Mouse (Mus musculus) limb, embryonic 11.5 days (tissue): ENCODE results near the gene Dnhd1. TPM values are rescaled to one million over a fixed set of nuclear protein-coding genes. Genes with fewer than 3 reads are reported as not detected.
A peak's percentile ranks its signal among the peaks of the same experiment; 100 is the strongest.

Experiments
- ATAC-seq: fragments of 200-750 bp; cut with Nextera tagmentation; 2 replicates; pipeline ENCODE4 v1.8.0; 2017; ENCODE audit warnings: low read depth; ENCODE audit not compliant: insufficient number of reproducible peaks, low FRiP score, low TSS enrichment
- DNase-seq: peaks from one replicate; pipeline ENCODE4 v3.0.0-alpha.2; 2015; ENCODE audit warnings: low spot score
- H3K27ac ChIP-seq: fragments of 300-500 bp; sonication (generic); replicated peaks from 2 replicates; pipeline ENCODE4 v1.5.1; 2014; ENCODE audit warnings: low read depth, mild to moderate bottlenecking, low read length
- H3K27me3 ChIP-seq: fragments of 300-500 bp; sonication (generic); 2 replicates; pipeline ENCODE4 v1.6.1; 2014; ENCODE audit warnings: mild to moderate bottlenecking, low read length, mixed read lengths; ENCODE audit not compliant: control insufficient read depth, insufficient read depth
- H3K36me3 ChIP-seq: fragments of 300-500 bp; sonication (generic); 2 replicates; pipeline ENCODE4 v1.6.1; 2014; ENCODE audit warnings: mild to moderate bottlenecking, low read length, moderate library complexity, mixed read lengths; ENCODE audit not compliant: control insufficient read depth, insufficient read depth
- H3K4me1 ChIP-seq: fragments of 300-500 bp; sonication (generic); 2 replicates; pipeline ENCODE4 v1.6.1; 2014; ENCODE audit warnings: low read length, mixed read lengths; ENCODE audit not compliant: control insufficient read depth, insufficient read depth
- H3K4me2 ChIP-seq: fragments of 300-500 bp; sonication (generic); 2 replicates; pipeline ENCODE4 v1.6.1; 2014; ENCODE audit warnings: low read depth, mild to moderate bottlenecking, moderate library complexity; ENCODE audit not compliant: severe bottlenecking
- H3K4me3 ChIP-seq: fragments of 300-500 bp; sonication (generic); 2 replicates; pipeline ENCODE4 v1.5.1; 2014; ENCODE audit warnings: low read depth, low read length
- H3K9ac ChIP-seq: fragments of 300-500 bp; sonication (generic); 2 replicates; pipeline ENCODE4 v1.6.1; 2014; ENCODE audit warnings: mild to moderate bottlenecking, low read length
- H3K9me3 ChIP-seq: fragments of 300-500 bp; sonication (generic); 2 replicates; pipeline ENCODE4 v1.6.1; 2016; ENCODE audit warnings: low read length; ENCODE audit not compliant: control insufficient read depth
- WGBS: fragments of 180-500 bp; shearing (Covaris S2); extraction: QIAGEN DNeasy Blood & Tissue Kit; methylation state at CpG from one replicate; pipeline ENCODE4 v1.1.7; 2014; 5-methylcytosine and 5-hydroxymethylcytosine counted together
- polyA plus RNA-seq: library from polyadenylated mRNA; unstranded; fragments of >200 nt; fragmentation: Nextera tagmentation; extraction: Ambion mirVana; gene quantifications from 2 replicates; pipeline ENCODE4 v1.2.1, GENCODE M21; 2014

The Dnhd1 gene
- polyA plus RNA-seq, 1 experiment from 2014 or later = 1.2 TPM

DNA sequence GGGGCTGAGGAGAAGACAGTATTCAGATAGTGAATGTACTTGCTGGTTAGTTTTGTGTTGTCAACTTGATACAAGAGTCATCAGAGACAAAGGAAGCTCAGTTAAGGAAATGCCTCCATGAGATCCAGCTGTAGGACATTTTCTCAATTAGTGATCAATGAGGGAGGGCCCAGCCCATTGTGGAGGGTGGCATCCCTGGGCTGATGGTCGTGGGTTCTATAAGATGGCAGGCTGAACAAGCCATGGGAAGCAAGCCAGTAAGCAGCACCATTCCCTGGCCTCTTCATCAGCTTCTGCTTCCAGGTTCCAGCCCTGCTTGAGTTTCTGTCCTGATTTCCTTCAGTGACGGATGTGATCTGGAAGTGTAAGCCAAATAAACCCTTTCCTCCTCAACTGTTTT is 97.1 kb downstream of the Dnhd1 start:
- Histone ChIP-seq H3K4me1 (0 out of 2 replicates have a peak, but pooled peaks cover 2% of the 10 kb centered on the region), H3K27ac (no peak overlapping the region), H3K9ac (no peak overlapping the region), H3K9me3 (no peaks in the 10 kb centered on the region), H3K36me3 (peaks cover 3% of the 10 kb centered on the region), H3K4me3 (no peak overlapping the region), H3K4me2 (no peak overlapping the region), H3K27me3 (no peaks in the 10 kb centered on the region)
- DNase-seq (no peak), ATAC-seq (no peak)
- 78% methylated on average over 2 of the region's 2 CpGs for WGBS

DNA sequence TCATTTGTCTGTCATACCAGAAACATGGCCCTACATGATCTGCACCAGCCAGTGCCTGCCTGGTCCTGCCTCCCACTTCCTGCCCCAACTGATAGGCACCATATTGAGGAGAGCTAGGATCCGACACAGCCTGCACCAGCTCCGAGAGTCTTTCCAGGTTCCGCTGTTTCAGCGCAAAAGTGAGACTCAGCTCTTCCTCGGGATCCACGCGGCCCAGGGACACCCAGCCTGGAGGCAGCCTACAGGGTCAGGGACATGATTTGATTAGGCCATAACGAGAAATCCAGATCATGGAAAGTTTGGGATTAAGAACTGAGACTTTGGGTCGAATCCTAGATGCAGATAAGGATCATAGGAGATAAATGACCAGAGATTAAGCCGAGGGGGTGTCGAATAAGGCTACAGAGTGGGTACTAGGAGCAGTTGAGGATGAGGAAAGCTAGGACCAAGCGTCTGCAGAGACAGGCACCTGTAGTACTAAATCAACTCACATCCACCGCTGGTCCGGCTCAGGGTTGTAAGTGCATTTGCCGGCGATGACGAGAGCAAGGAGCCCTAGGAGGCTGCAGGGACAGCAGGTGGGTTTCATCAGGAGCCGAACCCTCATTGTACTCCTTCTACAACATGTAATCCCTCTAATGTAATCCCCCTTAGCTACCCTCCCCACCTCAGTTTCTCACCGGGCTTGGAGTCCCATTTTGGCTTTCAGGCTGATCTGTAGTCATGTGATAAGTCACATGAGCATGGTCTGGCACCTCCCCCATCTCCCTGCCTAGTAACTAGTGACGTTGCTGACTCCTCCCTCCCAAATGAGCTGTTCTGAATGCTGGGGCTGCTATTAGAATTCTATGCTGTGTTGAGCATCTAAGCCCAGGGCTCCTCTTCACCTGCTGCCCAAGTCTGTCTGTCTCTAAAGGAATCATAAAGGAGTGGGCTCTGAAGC is 101.1 kb downstream of the Dnhd1 start, which contains the start of gene Tpp1:
Tpp1 (minus strand) TSS at position 745 of the 943 bp plus-strand sequence.
- DNase-seq = peak; percentile 90
- Histone ChIP-seq H3K4me3 (peak within 1 kb of the TSS; percentile 57), H3K27ac (no peak within 1 kb of the TSS), H3K4me2 (peak within 1 kb of the TSS; percentile 66), H3K36me3 (peaks cover 18% of the 10 kb centered on the region), H3K27me3 (no peaks in the 10 kb centered on the region), H3K9ac (peak within 1 kb of the TSS; percentile 67), H3K9me3 (no peaks in the 10 kb centered on the region), H3K4me1 (0 out of 2 replicates have a peak, but pooled peaks cover 2% of the 10 kb centered on the region)
- WGBS = 28% methylated on average over 20 of the region's 20 CpGs
- peak; percentile 94 for ATAC-seq

- no peak overlapping the region for H3K27ac ChIP-seq
- DNase-seq (no peak), ATAC-seq (0 out of 2 replicates have a peak, but pooled peaks have one; percentile 1)
- peaks cover 22% of the 10 kb centered on the region for H3K36me3 ChIP-seq
- H3K4me2 ChIP-seq = no peak overlapping the region
- H3K27me3 ChIP-seq = no peaks in the 10 kb centered on the region
- 83% methylated on average over 2 of the region's 2 CpGs for WGBS
- H3K9me3 ChIP-seq = no peaks in the 10 kb centered on the region
- no peak overlapping the region for H3K9ac ChIP-seq
- no peak overlapping the region for H3K4me3 ChIP-seq
- 0 out of 2 replicates have a peak, but pooled peaks cover 2% of the 10 kb centered on the region for H3K4me1 ChIP-seq
Measured at GRCm38 (mm10) chr7:105752716-105753115, 102.1 kb downstream of the Dnhd1 start.

GRCm38 (mm10) chr7:105753281-105753680 is 102.7 kb downstream of the Dnhd1 start:
- Histone ChIP-seq H3K27me3 (no peaks in the 10 kb centered on the region), H3K4me3 (no peak overlapping the region), H3K27ac (no peak overlapping the region), H3K9ac (no peak overlapping the region), H3K36me3 (peaks cover 23% of the 10 kb centered on the region), H3K4me1 (0 out of 2 replicates have a peak, but pooled peaks cover 2% of the 10 kb centered on the region), H3K4me2 (no peak overlapping the region), H3K9me3 (no peaks in the 10 kb centered on the region)
- WGBS = 95% methylated on average over 10 of the region's 10 CpGs
- ATAC-seq (no peak), DNase-seq (no peak)

GRCm38 (mm10) chr7:105761813-105762484 is 111.3 kb downstream of the Dnhd1 start:
- DNase-seq (no peak), ATAC-seq (no peak)
- 28% methylated on average over 51 of the region's 51 CpGs for WGBS
- Histone ChIP-seq H3K27ac (no peak overlapping the region), H3K4me2 (no peak overlapping the region), H3K9me3 (no peaks in the 10 kb centered on the region), H3K27me3 (no peaks in the 10 kb centered on the region), H3K4me1 (0 out of 2 replicates have a peak, but pooled peaks cover 5% of the 10 kb centered on the region), H3K4me3 (no peak overlapping the region), H3K36me3 (peaks cover 42% of the 10 kb centered on the region), H3K9ac (no peak overlapping the region)

GRCm38 (mm10) chr7:105762517-105763270 is 112.1 kb downstream of the Dnhd1 start:
- Histone ChIP-seq H3K27me3 (no peaks in the 10 kb centered on the region), H3K4me3 (no peak overlapping the region), H3K36me3 (peaks cover 37% of the 10 kb centered on the region), H3K4me1 (0 out of 2 replicates have a peak, but pooled peaks cover 7% of the 10 kb centered on the region), H3K9ac (0 out of 2 replicates have a peak overlapping the region, but pooled peaks have one; percentile 9), H3K27ac (no peak overlapping the region), H3K4me2 (0 out of 2 replicates have a peak overlapping the region, but pooled peaks have one; percentile 12), H3K9me3 (no peaks in the 10 kb centered on the region)
- ATAC-seq (peak; percentile 41; the same call in 1 of the 2 replicates), DNase-seq (no peak)
- WGBS = 34% methylated on average over 55 of the region's 55 CpGs

DNA sequence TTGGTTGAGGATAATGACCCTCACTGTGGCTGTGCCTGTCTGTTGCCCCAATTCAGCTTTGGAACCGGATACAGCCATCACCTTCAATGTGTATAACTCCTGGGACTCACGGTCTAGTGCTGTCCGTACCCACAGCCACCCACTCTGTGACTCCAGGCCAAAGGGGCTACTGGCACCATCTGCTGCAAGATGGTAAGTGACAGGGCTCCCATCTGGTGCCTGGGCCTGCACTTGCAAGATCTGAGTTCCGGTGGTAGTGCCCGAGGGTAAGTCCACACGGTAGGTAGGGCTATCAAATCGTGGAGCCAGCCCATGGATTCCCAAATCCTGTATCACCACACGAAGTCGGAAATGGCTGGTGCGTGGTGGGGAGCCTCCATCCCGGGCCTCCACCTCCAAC is 113.7 kb downstream of the Dnhd1 start:
- Histone ChIP-seq H3K9me3 (no peaks in the 10 kb centered on the region), H3K27ac (no peak overlapping the region), H3K4me1 (peaks cover 19% of the 10 kb centered on the region; the same call in 1 of the 2 replicates), H3K36me3 (peaks cover 28% of the 10 kb centered on the region), H3K4me2 (no peak overlapping the region), H3K4me3 (no peak overlapping the region), H3K27me3 (no peaks in the 10 kb centered on the region), H3K9ac (no peak overlapping the region)
- DNase-seq = no peak
- ATAC-seq = no peak
- 94% methylated on average over 11 of the region's 11 CpGs for WGBS
